Mouse (Mus musculus) heart, adult 2 months (tissue): ENCODE data around the gene Xpo5.

ENCODE experiments used
- CTCF ChIP-seq: fragments of 200-600 bp; IDR thresholded peaks from 2 replicates; pipeline ENCODE4 v1.8.1; 2022; ENCODE audit warnings: antibody characterized with exemption, mild to moderate bottlenecking, moderate library complexity
- POLR2A ChIP-seq: fragments of 200-500 bp; IDR thresholded peaks from 2 replicates; pipeline ENCODE4 v1.6.1; 2011; ENCODE audit warnings: mild to moderate bottlenecking, low read depth, low read length, control low read depth; ENCODE audit not compliant: insufficient read depth

- TF ChIP-seq CTCF (no peak), POLR2A (no peak)
Observed at GRCm38 (mm10) chr17:46242993-46243392, 40.4 kb downstream of the Xpo5 start.
